Mouse (Mus musculus): ENCODE measurements at regions not wholly inside any gene's neighbourhood (a gene's known extent, or its start where the extent isn't known, plus 50 kb on each side); places are given as distances from the start of the nearest gene placed in this dataset.

DNA sequence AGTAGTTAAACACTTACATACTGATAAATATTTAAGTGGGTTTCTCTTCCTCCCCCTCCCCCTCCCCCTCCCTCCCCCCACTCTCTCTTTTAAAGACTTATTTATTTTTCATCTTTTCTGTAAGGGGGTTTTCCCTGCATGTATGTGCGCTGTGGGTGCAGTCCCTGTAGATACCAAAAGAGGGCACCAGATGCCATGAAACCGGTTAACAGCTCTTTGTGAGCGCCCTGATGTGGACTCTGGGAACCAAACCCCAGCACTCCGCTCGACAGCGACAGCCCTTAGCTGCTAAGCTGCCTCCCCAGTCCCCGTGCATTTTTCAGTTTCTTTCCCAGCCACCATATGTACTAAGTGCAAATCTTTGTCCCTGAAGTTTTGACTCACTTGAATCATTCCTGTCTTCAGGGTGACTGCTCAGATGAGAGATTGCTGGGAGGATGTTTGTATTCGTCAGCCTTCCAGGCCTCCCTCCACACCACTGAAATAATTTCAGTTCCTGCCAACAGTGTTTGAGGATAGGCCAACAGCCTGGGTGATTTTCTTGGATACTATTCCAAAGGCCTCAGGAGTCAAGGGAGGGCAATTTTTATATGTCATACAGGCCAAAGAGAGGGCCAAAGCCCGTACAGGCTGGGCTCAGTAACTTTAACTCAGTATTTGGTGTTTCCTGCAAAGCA, 309.3 kb downstream of the Prdm2 start:
- H3K36me3 ChIP-seq (ENCODE audit: control insufficient read depth, insufficient read depth, low read length) = no peaks in the 10 kb centered on the region
- H3K9me3 ChIP-seq (replicated peaks; ENCODE audit: control insufficient read depth, low read length) = no peaks in the 10 kb centered on the region
- WGBS = 79% methylated on average over 9 of the region's 9 CpGs
- no peak overlapping the region for H3K9ac ChIP-seq (ENCODE audit: low read length)
- no peaks in the 10 kb centered on the region; the same call in 1 of the 2 replicates for H3K4me1 ChIP-seq (ENCODE audit: control insufficient read depth, insufficient read depth, low read length)
- H3K4me3 ChIP-seq (ENCODE audit: low read depth, low read length) = no peak overlapping the region
- H3K4me2 ChIP-seq (ENCODE audit: low read length) = no peak overlapping the region
- ATAC-seq (no peak), DNase-seq (ENCODE audit: low spot score) (no peak)
- no peaks in the 10 kb centered on the region for H3K27me3 ChIP-seq (replicated peaks; ENCODE audit: control insufficient read depth, insufficient read depth, low read length)
- H3K27ac ChIP-seq (ENCODE audit: low read depth, low read length) = no peak overlapping the region

DNA sequence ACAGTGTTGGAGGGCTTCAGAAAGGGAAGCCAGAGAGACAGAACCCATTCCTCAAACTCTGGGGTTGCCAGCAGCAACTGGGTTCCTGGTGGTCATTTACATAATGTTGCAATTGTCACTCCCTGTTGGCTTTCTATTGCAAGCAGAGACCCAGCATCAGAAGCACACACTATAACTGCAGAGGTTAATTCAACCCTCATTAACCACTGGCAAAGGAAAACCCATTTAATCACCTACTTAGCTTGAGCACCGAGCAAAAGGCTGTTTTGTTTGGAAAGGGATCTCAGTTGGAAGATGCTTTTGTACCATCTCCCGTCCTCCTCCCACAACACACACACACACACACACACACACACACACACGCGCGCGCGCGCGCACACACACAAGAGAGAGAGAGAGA, 312.0 kb downstream of the Prdm2 start:
- no peak overlapping the region for H3K4me3 ChIP-seq (ENCODE audit: low read depth, low read length)
- no peak overlapping the region for H3K9ac ChIP-seq (ENCODE audit: low read length)
- 56% methylated on average over 9 of the region's 9 CpGs for WGBS
- H3K36me3 ChIP-seq (ENCODE audit: control insufficient read depth, insufficient read depth, low read length) = no peaks in the 10 kb centered on the region
- no peak overlapping the region for H3K4me2 ChIP-seq (ENCODE audit: low read length)
- H3K4me1 ChIP-seq (ENCODE audit: control insufficient read depth, insufficient read depth, low read length) = no peaks in the 10 kb centered on the region; the same call in 1 of the 2 replicates
- ATAC-seq (no peak), DNase-seq (ENCODE audit: low spot score) (peak; percentile 50)
- H3K9me3 ChIP-seq (replicated peaks; ENCODE audit: control insufficient read depth, low read length) = no peaks in the 10 kb centered on the region
- H3K27me3 ChIP-seq (replicated peaks; ENCODE audit: control insufficient read depth, insufficient read depth, low read length) = no peaks in the 10 kb centered on the region
- no peak overlapping the region for H3K27ac ChIP-seq (ENCODE audit: low read depth, low read length)

DNA sequence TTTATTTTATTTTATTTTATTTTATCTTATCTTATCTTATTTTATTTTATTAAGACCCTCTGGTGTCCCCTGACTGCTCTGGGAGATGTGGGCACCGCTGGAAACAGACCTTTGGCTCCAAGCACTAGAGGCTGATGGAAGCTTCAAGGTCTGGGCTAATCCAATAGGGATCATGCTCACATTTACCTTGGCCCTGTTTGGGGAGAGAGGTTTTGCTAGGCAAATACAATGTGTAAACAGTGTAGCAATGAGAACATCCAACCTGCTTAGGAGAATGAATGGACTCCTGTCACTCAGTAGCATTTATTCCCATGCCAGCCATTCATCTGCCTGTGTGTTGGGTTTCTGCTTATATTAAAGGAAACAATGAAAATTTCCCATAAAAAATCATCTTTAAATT, 313.8 kb downstream of the Prdm2 start:
- no peak overlapping the region for H3K4me3 ChIP-seq (ENCODE audit: low read depth, low read length)
- no peaks in the 10 kb centered on the region for H3K27me3 ChIP-seq (replicated peaks; ENCODE audit: control insufficient read depth, insufficient read depth, low read length)
- ATAC-seq = no peak
- WGBS = 96% methylated on average over 1 of the region's 1 CpGs
- no peak for DNase-seq (ENCODE audit: low spot score)
- no peak overlapping the region for H3K4me2 ChIP-seq (ENCODE audit: low read length)
- no peaks in the 10 kb centered on the region for H3K36me3 ChIP-seq (ENCODE audit: control insufficient read depth, insufficient read depth, low read length)
- H3K9me3 ChIP-seq (replicated peaks; ENCODE audit: control insufficient read depth, low read length) = no peaks in the 10 kb centered on the region
- H3K4me1 ChIP-seq (ENCODE audit: control insufficient read depth, insufficient read depth, low read length) = no peaks in the 10 kb centered on the region; the same call in 1 of the 2 replicates
- no peak overlapping the region for H3K9ac ChIP-seq (ENCODE audit: low read length)
- H3K27ac ChIP-seq (ENCODE audit: low read depth, low read length) = no peak overlapping the region

DNA sequence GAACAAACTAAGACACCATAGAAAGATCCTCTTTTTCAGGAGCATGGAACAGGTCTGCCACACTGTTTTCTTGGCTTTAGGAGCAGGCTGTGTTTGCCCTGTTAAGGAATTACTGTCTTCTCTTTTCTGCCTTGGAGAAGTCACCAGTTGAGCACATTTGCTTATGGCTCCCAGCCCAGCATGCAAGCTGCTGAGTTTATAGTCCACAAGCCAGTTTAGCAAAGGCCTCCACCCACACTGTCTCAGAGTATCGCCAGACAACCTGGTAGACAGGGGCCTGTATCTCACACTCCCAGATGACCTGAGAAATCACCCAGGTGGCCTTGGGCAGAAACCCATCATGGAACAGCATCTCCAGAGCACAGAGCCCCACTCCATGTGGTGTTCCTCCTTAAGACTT, 322.1 kb downstream of the Prdm2 start:
- ATAC-seq = no peak
- Histone ChIP-seq H3K9ac (ENCODE audit: low read length) (no peak overlapping the region), H3K36me3 (ENCODE audit: control insufficient read depth, insufficient read depth, low read length) (no peaks in the 10 kb centered on the region), H3K27ac (ENCODE audit: low read depth, low read length) (no peak overlapping the region), H3K4me1 (ENCODE audit: control insufficient read depth, insufficient read depth, low read length) (peaks cover 12% of the 10 kb centered on the region), H3K9me3 (replicated peaks; ENCODE audit: control insufficient read depth, low read length) (no peaks in the 10 kb centered on the region), H3K4me2 (ENCODE audit: low read length) (no peak overlapping the region), H3K4me3 (ENCODE audit: low read depth, low read length) (no peak overlapping the region), H3K27me3 (replicated peaks; ENCODE audit: control insufficient read depth, insufficient read depth, low read length) (no peaks in the 10 kb centered on the region)
- no peak for DNase-seq (ENCODE audit: low spot score)
- 82% methylated on average over 1 of the region's 1 CpGs for WGBS

DNA sequence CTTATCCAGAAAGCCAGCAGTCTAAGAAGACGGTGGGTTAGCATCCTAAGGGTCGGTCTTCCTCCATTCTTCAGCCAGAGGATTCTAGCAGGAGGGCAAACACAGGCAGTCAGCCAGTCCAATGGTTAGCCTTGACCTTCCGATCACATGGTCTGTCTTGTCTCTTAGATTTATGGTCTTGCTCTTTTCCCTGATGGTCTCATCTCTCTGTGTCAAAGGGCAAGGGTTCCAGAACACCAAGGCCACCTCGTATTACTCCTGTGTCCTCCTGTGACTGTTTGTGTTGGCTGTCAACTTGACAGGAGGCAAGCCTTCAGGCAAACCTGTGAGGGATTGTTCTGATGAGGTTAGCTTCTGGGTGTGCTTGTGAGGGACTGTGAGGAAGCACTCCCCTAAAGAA, 323.9 kb downstream of the Prdm2 start:
- no peak overlapping the region for H3K4me2 ChIP-seq (ENCODE audit: low read length)
- ATAC-seq (no peak), DNase-seq (ENCODE audit: low spot score) (no peak)
- H3K27me3 ChIP-seq (replicated peaks; ENCODE audit: control insufficient read depth, insufficient read depth, low read length) = no peaks in the 10 kb centered on the region
- 0 out of 2 replicates have a peak overlapping the region, but pooled peaks have one; percentile 3 for H3K27ac ChIP-seq (ENCODE audit: low read depth, low read length)
- H3K36me3 ChIP-seq (ENCODE audit: control insufficient read depth, insufficient read depth, low read length) = no peaks in the 10 kb centered on the region
- no peak overlapping the region for H3K9ac ChIP-seq (ENCODE audit: low read length)
- H3K9me3 ChIP-seq (replicated peaks; ENCODE audit: control insufficient read depth, low read length) = no peaks in the 10 kb centered on the region
- H3K4me3 ChIP-seq (ENCODE audit: low read depth, low read length) = no peak overlapping the region
- 91% methylated on average over 4 of the region's 4 CpGs for WGBS
- H3K4me1 ChIP-seq (ENCODE audit: control insufficient read depth, insufficient read depth, low read length) = peaks cover 12% of the 10 kb centered on the region

DNA sequence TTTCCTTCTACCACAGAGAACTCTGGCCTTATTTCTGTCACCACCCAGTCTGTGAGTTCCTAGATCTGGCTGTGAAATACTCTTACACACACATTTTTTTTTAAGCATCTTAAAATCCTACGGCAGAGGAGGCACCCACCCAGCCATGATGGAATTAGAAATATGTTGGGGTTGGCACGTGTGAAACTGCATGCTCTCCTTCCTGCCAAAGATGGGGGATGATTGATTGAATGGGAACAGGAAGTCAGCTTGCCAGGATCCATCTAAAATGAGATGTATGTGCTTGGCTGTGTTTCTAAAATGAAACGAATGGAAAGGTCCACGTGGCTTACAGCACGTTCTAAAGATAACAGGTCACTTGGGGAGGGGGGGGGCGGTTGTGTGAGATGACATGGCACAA, 324.9 kb downstream of the Prdm2 start:
- H3K9me3 ChIP-seq (replicated peaks; ENCODE audit: control insufficient read depth, low read length) = no peaks in the 10 kb centered on the region
- DNase-seq (ENCODE audit: low spot score) (peak; percentile 81), ATAC-seq (peak; percentile 66; the same call in 1 of the 2 replicates)
- H3K4me2 ChIP-seq (ENCODE audit: low read length) = no peak overlapping the region
- H3K27me3 ChIP-seq (replicated peaks; ENCODE audit: control insufficient read depth, insufficient read depth, low read length) = no peaks in the 10 kb centered on the region
- H3K9ac ChIP-seq (ENCODE audit: low read length) = no peak overlapping the region
- H3K27ac ChIP-seq (ENCODE audit: low read depth, low read length) = peak overlapping the region; percentile 44; the same call in 1 of the 2 replicates
- no peak overlapping the region for H3K4me3 ChIP-seq (ENCODE audit: low read depth, low read length)
- 58% methylated on average over 6 of the region's 6 CpGs for WGBS
- no peaks in the 10 kb centered on the region for H3K36me3 ChIP-seq (ENCODE audit: control insufficient read depth, insufficient read depth, low read length)
- H3K4me1 ChIP-seq (ENCODE audit: control insufficient read depth, insufficient read depth, low read length) = peaks cover 12% of the 10 kb centered on the region

DNA sequence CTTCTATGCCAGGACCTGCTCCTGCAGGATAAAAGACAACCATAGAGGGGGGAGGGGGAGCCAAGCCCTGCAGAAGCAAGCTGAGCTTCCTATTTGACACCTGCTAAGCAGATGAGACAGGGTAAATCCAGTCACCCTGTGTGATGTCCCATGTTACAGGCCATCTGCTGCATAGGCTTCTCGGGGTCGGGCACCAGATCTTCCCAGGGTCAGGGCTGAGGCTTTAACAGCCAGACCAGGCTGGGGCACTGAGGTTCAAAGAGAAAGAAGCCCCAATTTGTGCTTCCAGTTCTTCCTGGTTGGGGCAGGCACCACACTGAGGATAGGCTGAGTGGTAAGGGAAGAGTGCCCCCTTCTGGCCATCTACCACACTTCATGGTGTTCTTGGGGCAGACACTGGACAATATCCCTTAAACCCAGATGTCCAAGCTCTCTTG, 332.5 kb downstream of the Prdm2 start:
- H3K9ac ChIP-seq (ENCODE audit: low read length) = no peak overlapping the region
- ATAC-seq = peak; percentile 73
- H3K27me3 ChIP-seq (replicated peaks; ENCODE audit: control insufficient read depth, insufficient read depth, low read length) = no peaks in the 10 kb centered on the region
- DNase-seq (ENCODE audit: low spot score) = peak; percentile 81
- no peak overlapping the region for H3K4me3 ChIP-seq (ENCODE audit: low read depth, low read length)
- H3K4me2 ChIP-seq (ENCODE audit: low read length) = no peak overlapping the region
- 0 out of 2 replicates have a peak, but pooled peaks cover 2% of the 10 kb centered on the region for H3K4me1 ChIP-seq (ENCODE audit: control insufficient read depth, insufficient read depth, low read length)
- H3K36me3 ChIP-seq (ENCODE audit: control insufficient read depth, insufficient read depth, low read length) = no peaks in the 10 kb centered on the region
- no peak overlapping the region for H3K27ac ChIP-seq (ENCODE audit: low read depth, low read length)
- no peaks in the 10 kb centered on the region for H3K9me3 ChIP-seq (replicated peaks; ENCODE audit: control insufficient read depth, low read length)
- 0% methylated on average over 2 of the region's 2 CpGs for WGBS

DNA sequence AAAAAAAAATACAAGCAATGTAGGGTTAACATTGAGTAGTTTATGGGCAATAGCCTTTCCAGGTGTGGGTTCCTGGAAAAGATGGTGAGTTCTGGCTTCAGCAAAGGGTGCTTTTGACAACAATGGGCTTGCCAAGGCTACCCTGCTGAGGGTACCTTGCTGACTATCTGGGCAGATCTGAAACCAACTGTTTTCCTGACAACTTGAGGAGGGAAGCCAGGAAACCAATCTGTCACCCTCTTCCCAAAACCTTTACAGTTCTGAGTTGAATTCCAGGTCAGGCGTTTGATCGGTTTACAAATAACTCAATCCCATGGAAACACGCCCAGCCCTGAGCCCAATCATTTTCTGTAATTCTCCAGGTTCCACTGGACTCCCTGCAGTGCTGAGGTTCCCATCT, 336.6 kb downstream of the Prdm2 start:
- H3K4me3 ChIP-seq (ENCODE audit: low read depth, low read length) = no peak overlapping the region
- H3K9me3 ChIP-seq (replicated peaks; ENCODE audit: control insufficient read depth, low read length) = no peaks in the 10 kb centered on the region
- H3K27ac ChIP-seq (ENCODE audit: low read depth, low read length) = no peak overlapping the region
- H3K9ac ChIP-seq (ENCODE audit: low read length) = no peak overlapping the region
- H3K4me1 ChIP-seq (ENCODE audit: control insufficient read depth, insufficient read depth, low read length) = 0 out of 2 replicates have a peak, but pooled peaks cover 2% of the 10 kb centered on the region
- H3K36me3 ChIP-seq (ENCODE audit: control insufficient read depth, insufficient read depth, low read length) = no peaks in the 10 kb centered on the region
- DNase-seq (ENCODE audit: low spot score) = no peak
- no peak for ATAC-seq
- WGBS = 88% methylated on average over 3 of the region's 3 CpGs
- H3K27me3 ChIP-seq (replicated peaks; ENCODE audit: control insufficient read depth, insufficient read depth, low read length) = no peaks in the 10 kb centered on the region
- H3K4me2 ChIP-seq (ENCODE audit: low read length) = no peak overlapping the region

DNA sequence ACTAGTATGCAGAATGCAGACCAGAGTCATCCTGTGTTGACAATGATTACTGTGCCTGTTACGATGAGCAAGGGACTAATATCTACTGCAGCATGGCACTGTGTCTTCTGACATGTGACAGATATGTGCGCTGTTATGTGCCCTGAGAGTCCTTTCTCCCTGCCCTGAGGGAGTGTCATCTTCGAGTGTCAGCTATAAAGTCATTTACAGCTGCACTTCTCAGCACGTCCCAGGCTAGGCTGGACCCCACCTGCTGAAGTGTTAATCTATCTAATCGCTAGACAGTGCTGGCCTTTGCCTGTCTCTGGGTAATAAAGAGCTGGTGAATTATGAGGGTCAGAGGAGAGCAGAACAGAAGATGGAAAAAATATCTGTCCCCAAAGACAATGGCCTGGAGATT, 337.7 kb downstream of the Prdm2 start:
- no peaks in the 10 kb centered on the region for H3K27me3 ChIP-seq (replicated peaks; ENCODE audit: control insufficient read depth, insufficient read depth, low read length)
- 86% methylated on average over 5 of the region's 5 CpGs for WGBS

More for the DNA sequence above, 337.7 kb downstream of the Prdm2 start:
- H3K9me3 ChIP-seq (replicated peaks; ENCODE audit: control insufficient read depth, low read length) = no peaks in the 10 kb centered on the region
- H3K4me1 ChIP-seq (ENCODE audit: control insufficient read depth, insufficient read depth, low read length) = no peaks in the 10 kb centered on the region
- H3K4me2 ChIP-seq (ENCODE audit: low read length) = no peak overlapping the region
- H3K4me3 ChIP-seq (ENCODE audit: low read depth, low read length) = no peak overlapping the region
- ATAC-seq = no peak
- no peak overlapping the region for H3K27ac ChIP-seq (ENCODE audit: low read depth, low read length)
- H3K9ac ChIP-seq (ENCODE audit: low read length) = no peak overlapping the region
- DNase-seq (ENCODE audit: low spot score) = no peak
- no peaks in the 10 kb centered on the region for H3K36me3 ChIP-seq (ENCODE audit: control insufficient read depth, insufficient read depth, low read length)

Data from forebrain, embryonic 14.5 days (tissue).